Mouse (Mus musculus) layer of hippocampus, adult 11-12 months (tissue): ENCODE results near the gene 9430015G10Rik.

Experiments
- DNase-seq: peaks from one replicate; pipeline ENCODE4 v3.0.0; 2022; ENCODE audit warnings: low spot score

The 9430015G10Rik gene

GRCm38 (mm10) chr4:156109570-156110331 lies at the start of gene 9430015G10Rik:
Gene 9430015G10Rik (plus strand): TSS chr4:156109982.
- DNase-seq, result peak; percentile 98

GRCm38 (mm10) chr4:156063861-156064509 lies 45.8 kb upstream of the 9430015G10Rik start:
- DNase-seq, result no peak

GRCm38 (mm10) chr4:156064510-156064897 lies 45.3 kb upstream of the 9430015G10Rik start:
- no peak for DNase-seq

- DNase-seq, result no peak
Measured at GRCm38 (mm10) chr4:156065156-156065894, 44.5 kb upstream of the 9430015G10Rik start.

GRCm38 (mm10) chr4:156067256-156067949 lies 42.4 kb upstream of the 9430015G10Rik start:
- no peak for DNase-seq

- DNase-seq, result no peak
Measured at GRCm38 (mm10) chr4:156069701-156070100, 40.1 kb upstream of the 9430015G10Rik start.

- no peak for DNase-seq
Measured at GRCm38 (mm10) chr4:156070276-156070675, 39.5 kb upstream of the 9430015G10Rik start.

GRCm38 (mm10) chr4:156070716-156071115 lies 39.1 kb upstream of the 9430015G10Rik start:
- DNase-seq, result no peak

- no peak for DNase-seq
Measured at GRCm38 (mm10) chr4:156076911-156077382, 32.8 kb upstream of the 9430015G10Rik start.

- no peak for DNase-seq
Measured at GRCm38 (mm10) chr4:156077499-156078301, 32.1 kb upstream of the 9430015G10Rik start.

- DNase-seq, result no peak
Measured at GRCm38 (mm10) chr4:156082621-156083234, 27.1 kb upstream of the 9430015G10Rik start.

- no peak for DNase-seq
Measured at GRCm38 (mm10) chr4:156083348-156083747, 26.4 kb upstream of the 9430015G10Rik start.

GRCm38 (mm10) chr4:156084096-156084879 lies 25.5 kb upstream of the 9430015G10Rik start:
- no peak for DNase-seq

- DNase-seq, result no peak
Measured at GRCm38 (mm10) chr4:156085256-156085655, 24.5 kb upstream of the 9430015G10Rik start.

GRCm38 (mm10) chr4:156087398-156088087 lies 22.2 kb upstream of the 9430015G10Rik start:
- DNase-seq, result no peak

GRCm38 (mm10) chr4:156091236-156091635 lies 18.5 kb upstream of the 9430015G10Rik start:
- no peak for DNase-seq

GRCm38 (mm10) chr4:156092765-156093164 lies 17.0 kb upstream of the 9430015G10Rik start:
- no peak for DNase-seq

- no peak for DNase-seq
Measured at GRCm38 (mm10) chr4:156093758-156094157, 16.0 kb upstream of the 9430015G10Rik start.

- DNase-seq, result no peak
Measured at GRCm38 (mm10) chr4:156096191-156096590, 13.6 kb upstream of the 9430015G10Rik start.
